Mouse (Mus musculus) midbrain, embryonic 14.5 days (tissue): Measurements from ENCODE around the gene Rnd1. TPM values are rescaled to one million over a fixed set of nuclear protein-coding genes. Genes with fewer than 3 reads are reported as not detected.

ENCODE experiments used
- ATAC-seq: fragments of 200-750 bp; cut with Nextera tagmentation; 2 replicates; pipeline ENCODE4 v1.8.0; 2017; ENCODE audit warnings: moderate number of reproducible peaks, moderate library complexity; ENCODE audit not compliant: low FRiP score, low TSS enrichment
- DNase-seq: peaks from one replicate; pipeline ENCODE4 v3.0.0-alpha.2; 2015
- H3K27ac ChIP-seq: fragments of 300-500 bp; sonication (generic); replicated peaks from 2 replicates; pipeline ENCODE4 v1.5.1; 2014; ENCODE audit warnings: mild to moderate bottlenecking, low read depth, low read length, moderate library complexity
- H3K27me3 ChIP-seq: fragments of 300-500 bp; sonication (generic); 2 replicates; pipeline ENCODE4 v1.6.1; 2014; ENCODE audit warnings: low read length, control low read depth, mixed read lengths; ENCODE audit not compliant: control insufficient read depth, insufficient read depth
- H3K36me3 ChIP-seq: fragments of 300-500 bp; sonication (generic); 2 replicates; pipeline ENCODE4 v1.6.1; 2014; ENCODE audit warnings: low read length, control low read depth; ENCODE audit not compliant: control insufficient read depth, insufficient read depth
- H3K4me1 ChIP-seq: fragments of 300-500 bp; sonication (generic); 2 replicates; pipeline ENCODE4 v1.6.1; 2014; ENCODE audit warnings: mild to moderate bottlenecking, antibody characterized with exemption, low read length, control low read depth; ENCODE audit not compliant: control insufficient read depth, insufficient read depth
- H3K4me2 ChIP-seq: fragments of 300-500 bp; sonication (generic); 2 replicates; pipeline ENCODE4 v1.6.1; 2014; ENCODE audit warnings: mild to moderate bottlenecking, low read length, moderate library complexity
- H3K4me3 ChIP-seq: fragments of 300-500 bp; sonication (generic); replicated peaks from 2 replicates; pipeline ENCODE4 v1.5.1; 2014; ENCODE audit warnings: low read depth, low read length
- H3K9ac ChIP-seq: fragments of 300-500 bp; sonication (generic); replicated peaks from 2 replicates; pipeline ENCODE4 v1.6.1; 2014; ENCODE audit warnings: mild to moderate bottlenecking, low read length, moderate library complexity
- H3K9me3 ChIP-seq: fragments of 300-500 bp; sonication (generic); 2 replicates; pipeline ENCODE4 v1.6.1; 2016; ENCODE audit warnings: low read length, control low read depth, mixed read lengths; ENCODE audit not compliant: control insufficient read depth
- WGBS: fragments of 180-500 bp; shearing (Covaris S2); extraction: QIAGEN DNeasy Blood & Tissue Kit; methylation state at CpG from one replicate; pipeline ENCODE4 v1.1.7; 2014; 5-methylcytosine and 5-hydroxymethylcytosine counted together
- polyA plus RNA-seq: library from polyadenylated mRNA; unstranded; fragments of >200 nt; fragmentation: Nextera tagmentation; extraction: Ambion mirVana; gene quantifications from 2 replicates; pipeline ENCODE4 v1.2.1, GENCODE M21; 2014

Gene Rnd1
- 7.4 and 9.2 TPM in 2 replicates for polyA plus RNA-seq

- Histone ChIP-seq H3K27me3 (no peaks in the 10 kb centered on the region), H3K4me1 (peaks cover 37% of the 10 kb centered on the region), H3K36me3 (no peaks in the 10 kb centered on the region), H3K9ac (peak within 1 kb of the TSS; percentile 60), H3K4me3 (peak within 1 kb of the TSS; percentile 56), H3K27ac (no peak within 1 kb of the TSS), H3K4me2 (peak within 1 kb of the TSS; percentile 99), H3K9me3 (no peaks in the 10 kb centered on the region)
- WGBS: under 1% methylated on average over 37 of the region's 37 CpGs
- ATAC-seq (peak; percentile 94), DNase-seq (peak; percentile 94)
Observed at GRCm38 (mm10) chr15:98676940-98677728, at the start of gene Rnd1. Gene Rnd1 (minus strand): TSS chr15:98677461.

- 36% methylated on average over 7 of the region's 7 CpGs for WGBS
Observed at GRCm38 (mm10) chr15:98726746-98727145, 49.5 kb upstream of the Rnd1 start.

GRCm38 (mm10) chr15:98726079-98726478, 48.8 kb upstream of the Rnd1 start:
- H3K27ac ChIP-seq: no peak overlapping the region
- no peaks in the 10 kb centered on the region for H3K9me3 ChIP-seq
- no peaks in the 10 kb centered on the region for H3K36me3 ChIP-seq
- DNase-seq (no peak), ATAC-seq (no peak)
- H3K4me2 ChIP-seq: no peak overlapping the region
- 73% methylated on average over 4 of the region's 4 CpGs for WGBS
- H3K4me1 ChIP-seq: peaks cover 6% of the 10 kb centered on the region
- H3K4me3 ChIP-seq: no peak overlapping the region
- no peak overlapping the region for H3K9ac ChIP-seq
- peaks cover 17% of the 10 kb centered on the region; the same call in 1 of the 2 replicates for H3K27me3 ChIP-seq

More at GRCm38 (mm10) chr15:98726746-98727145, 49.5 kb upstream of the Rnd1 start:
- Histone ChIP-seq H3K4me2 (peak overlapping the region; percentile 76), H3K27me3 (peaks cover 17% of the 10 kb centered on the region; the same call in 1 of the 2 replicates), H3K4me3 (no peak overlapping the region), H3K4me1 (peaks cover 6% of the 10 kb centered on the region), H3K27ac (no peak overlapping the region), H3K36me3 (no peaks in the 10 kb centered on the region), H3K9me3 (no peaks in the 10 kb centered on the region), H3K9ac (no peak overlapping the region)
- ATAC-seq: no peak
- DNase-seq: no peak

GRCm38 (mm10) chr15:98724441-98724840, 47.2 kb upstream of the Rnd1 start:
- Histone ChIP-seq H3K9ac (no peak overlapping the region), H3K4me2 (peak overlapping the region; percentile 22), H3K4me3 (no peak overlapping the region), H3K36me3 (no peaks in the 10 kb centered on the region), H3K27me3 (peaks cover 17% of the 10 kb centered on the region; the same call in 1 of the 2 replicates), H3K4me1 (peaks cover 6% of the 10 kb centered on the region), H3K9me3 (no peaks in the 10 kb centered on the region), H3K27ac (no peak overlapping the region)
- WGBS: 25% methylated on average over 19 of the region's 19 CpGs
- DNase-seq: no peak
- ATAC-seq: no peak

- H3K27ac ChIP-seq: no peak overlapping the region
- 71% methylated on average over 14 of the region's 14 CpGs for WGBS
- H3K4me1 ChIP-seq: peaks cover 6% of the 10 kb centered on the region
- H3K36me3 ChIP-seq: no peaks in the 10 kb centered on the region
- no peak overlapping the region for H3K9ac ChIP-seq
- H3K27me3 ChIP-seq: peaks cover 17% of the 10 kb centered on the region; the same call in 1 of the 2 replicates
- H3K4me2 ChIP-seq: no peak overlapping the region
- H3K9me3 ChIP-seq: no peaks in the 10 kb centered on the region
- H3K4me3 ChIP-seq: no peak overlapping the region
- ATAC-seq (no peak), DNase-seq (no peak)
Observed at GRCm38 (mm10) chr15:98722854-98723253, 45.6 kb upstream of the Rnd1 start.

GRCm38 (mm10) chr15:98722191-98722590, 44.9 kb upstream of the Rnd1 start:
- DNase-seq (no peak), ATAC-seq (no peak)
- no peak overlapping the region for H3K9ac ChIP-seq
- no peaks in the 10 kb centered on the region for H3K4me1 ChIP-seq
- H3K9me3 ChIP-seq: no peaks in the 10 kb centered on the region
- no peaks in the 10 kb centered on the region for H3K36me3 ChIP-seq
- 83% methylated on average over 8 of the region's 8 CpGs for WGBS
- H3K27ac ChIP-seq: no peak overlapping the region
- no peak overlapping the region for H3K4me2 ChIP-seq
- H3K4me3 ChIP-seq: no peak overlapping the region
- peaks cover 17% of the 10 kb centered on the region; the same call in 1 of the 2 replicates for H3K27me3 ChIP-seq

GRCm38 (mm10) chr15:98717301-98717700, 40.0 kb upstream of the Rnd1 start:
- ATAC-seq (no peak), DNase-seq (no peak)
- Histone ChIP-seq H3K27ac (no peak overlapping the region), H3K9me3 (no peaks in the 10 kb centered on the region), H3K9ac (no peak overlapping the region), H3K4me3 (no peak overlapping the region), H3K27me3 (no peaks in the 10 kb centered on the region), H3K4me1 (no peaks in the 10 kb centered on the region), H3K36me3 (no peaks in the 10 kb centered on the region), H3K4me2 (no peak overlapping the region)
- WGBS: 69% methylated on average over 16 of the region's 16 CpGs

- H3K36me3 ChIP-seq: no peaks in the 10 kb centered on the region
- H3K4me2 ChIP-seq: no peak overlapping the region
- no peaks in the 10 kb centered on the region for H3K4me1 ChIP-seq
- no peak for ATAC-seq
- no peaks in the 10 kb centered on the region for H3K27me3 ChIP-seq
- H3K4me3 ChIP-seq: no peak overlapping the region
- no peaks in the 10 kb centered on the region for H3K9me3 ChIP-seq
- 74% methylated on average over 5 of the region's 5 CpGs for WGBS
- no peak overlapping the region for H3K27ac ChIP-seq
- no peak for DNase-seq
- H3K9ac ChIP-seq: no peak overlapping the region
Observed at GRCm38 (mm10) chr15:98714230-98714652, 37.0 kb upstream of the Rnd1 start.

GRCm38 (mm10) chr15:98710442-98710841, 33.2 kb upstream of the Rnd1 start:
- no peak overlapping the region for H3K9ac ChIP-seq
- H3K4me1 ChIP-seq: no peaks in the 10 kb centered on the region
- DNase-seq (peak; percentile 80), ATAC-seq (no peak)
- no peaks in the 10 kb centered on the region for H3K27me3 ChIP-seq
- H3K4me2 ChIP-seq: no peak overlapping the region
- no peak overlapping the region for H3K27ac ChIP-seq
- no peak overlapping the region for H3K4me3 ChIP-seq
- H3K9me3 ChIP-seq: no peaks in the 10 kb centered on the region
- WGBS: 17% methylated on average over 9 of the region's 9 CpGs
- no peaks in the 10 kb centered on the region for H3K36me3 ChIP-seq
